Mouse (Mus musculus): ENCODE measurements around the gene Utrn. TPM values are rescaled to one million over a fixed set of nuclear protein-coding genes. Genes with fewer than 3 reads are reported as not detected.

Gene Utrn
- polyA plus RNA-seq, 1 experiment from 2014 or later: 23.6 TPM

Other genes with a start within 250 kb of the Utrn start
- 0.88 and 1.2 TPM in 2 replicates for gene Stx11, start 94.9 kb upstream of the Utrn start, polyA plus RNA-seq (2015; fragmentation: Nextera tagmentation; extraction: Ambion mirVana)
- 27.1 and 28.1 TPM in 2 replicates for gene Sf3b5, start 136.0 kb upstream of the Utrn start, polyA plus RNA-seq (2015; fragmentation: Nextera tagmentation; extraction: Ambion mirVana)
- 47.0 and 52.0 TPM in 2 replicates for gene Plagl1, start 191.1 kb upstream of the Utrn start, polyA plus RNA-seq (2015; fragmentation: Nextera tagmentation; extraction: Ambion mirVana)

Data from midbrain, embryonic 13.5 days (tissue).